Mouse (Mus musculus) liver, postnatal 0 days (tissue): ENCODE measurements around the gene Col25a1.

Source experiments
- CTCF ChIP-seq: sonication (generic); IDR thresholded peaks from 2 replicates; pipeline ENCODE4 v1.5.1; 2016; ENCODE audit warnings: antibody characterized with exemption, low read depth
- EP300 ChIP-seq: IDR thresholded peaks from 2 replicates; pipeline ENCODE4 v1.6.1; 2016; ENCODE audit warnings: antibody characterized with exemption, low read depth, mild to moderate bottlenecking

GRCm38 (mm10) chr3:130278298-130279050, 147.2 kb downstream of the Col25a1 start:
- TF ChIP-seq CTCF: no peak
- TF ChIP-seq EP300: no peak
